Mouse (Mus musculus): ENCODE data around the gene Lrrc7. TPM values are rescaled to one million over a fixed set of nuclear protein-coding genes. Genes with fewer than 3 reads are reported as not detected.
"Not testable (repeated sequence)": the region's sequence is repeated elsewhere in the genome, so short reads cannot be mapped to it uniquely, and the experiment has no call there.

The Lrrc7 gene
- total RNA-seq, 2 experiments from 2014 or later: not detected

DNA sequence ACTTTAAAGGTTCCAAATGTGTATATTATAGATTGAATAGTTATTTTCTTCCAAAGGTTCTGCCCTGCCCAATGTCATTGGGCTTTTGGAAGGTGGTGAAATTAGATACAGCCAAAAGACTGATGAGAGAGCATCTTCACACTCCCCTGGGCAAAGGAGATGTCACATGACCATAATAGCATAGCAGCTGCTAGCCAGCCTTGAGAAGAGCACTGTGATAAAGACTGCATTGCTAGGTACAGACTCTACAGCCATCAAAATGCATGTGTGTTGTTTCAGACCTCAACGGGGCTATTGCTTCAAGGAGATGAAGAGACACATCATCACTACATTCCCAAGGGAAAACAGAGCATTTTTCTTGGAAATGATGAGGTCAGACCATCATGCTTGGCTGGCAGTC lies 368.8 kb downstream of the Lrrc7 start:
- no peak for ATAC-seq (replicated peaks; ENCODE audit: low FRiP score, poor library complexity, severe bottlenecking)

DNA sequence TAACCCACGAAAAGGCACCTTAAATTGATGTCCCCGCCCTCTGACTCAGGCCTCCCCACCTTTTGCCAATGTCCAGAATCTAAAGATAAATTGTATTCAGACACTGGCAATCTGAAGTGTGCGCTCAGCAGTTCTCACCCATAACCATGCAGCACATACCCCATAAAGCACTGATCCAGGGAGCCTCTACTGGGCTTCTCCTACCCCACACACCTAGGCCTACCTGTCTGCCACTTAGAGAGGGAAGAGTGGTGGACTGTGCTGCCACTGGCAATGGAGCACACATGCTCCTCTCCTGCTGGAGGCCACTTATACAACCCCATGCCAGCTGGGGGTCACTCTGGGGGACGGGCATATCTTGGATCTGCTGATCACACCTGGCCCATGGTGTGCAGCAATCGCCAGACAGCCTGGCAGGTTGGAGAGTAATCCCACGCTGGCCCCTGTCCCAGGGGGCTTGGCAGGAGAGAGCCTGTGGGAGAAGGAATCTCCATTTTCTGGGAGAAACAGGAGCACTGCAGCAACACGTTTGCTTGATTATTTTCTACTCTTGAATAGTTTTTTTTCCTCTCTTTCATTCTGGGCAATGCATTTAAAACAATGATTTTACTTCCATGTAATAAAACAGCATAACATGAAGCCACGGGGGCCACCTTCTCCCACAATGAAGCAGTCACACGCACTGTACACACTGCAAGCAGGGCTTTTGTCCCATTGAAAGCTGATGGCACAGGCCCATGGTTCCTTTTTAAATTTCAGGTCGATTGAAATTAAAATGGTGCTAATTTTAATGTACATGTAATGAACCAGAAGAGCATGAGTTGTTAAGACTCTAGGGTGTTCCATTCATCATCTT lies 386.9 kb downstream of the Lrrc7 start:
- 0 out of 2 replicates have a peak, but pooled peaks have one; percentile 39 for ATAC-seq (replicated peaks; ENCODE audit: low FRiP score, poor library complexity, severe bottlenecking)

DNA sequence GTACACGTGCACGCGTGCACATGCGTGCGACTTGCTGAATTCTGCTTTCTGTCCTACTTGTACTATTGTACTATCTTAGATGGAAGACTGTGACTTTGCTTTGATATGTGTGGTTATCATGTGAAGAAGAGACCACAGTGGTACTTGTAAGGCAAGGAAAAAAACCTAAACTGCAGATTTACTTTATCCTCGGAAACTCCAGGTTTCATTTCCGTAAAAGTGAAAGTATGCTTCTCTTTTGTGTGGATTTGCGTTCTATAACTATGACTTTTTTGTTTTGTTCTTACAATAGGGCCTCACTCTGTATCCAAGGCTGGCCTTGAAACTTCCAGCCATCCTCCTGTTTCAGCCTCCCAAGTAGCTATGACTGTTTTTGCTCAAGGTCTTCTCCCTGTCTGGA lies 392.8 kb downstream of the Lrrc7 start:
- ATAC-seq (replicated peaks; ENCODE audit: low FRiP score, poor library complexity, severe bottlenecking): no peak

GRCm38 (mm10) chr3:158168454-158168853 lies 393.6 kb downstream of the Lrrc7 start:
- ATAC-seq (replicated peaks; ENCODE audit: low FRiP score, poor library complexity, severe bottlenecking): no peak

- ATAC-seq (replicated peaks; ENCODE audit: low FRiP score, poor library complexity, severe bottlenecking): no peak
Observed at GRCm38 (mm10) chr3:158165004-158165403, 397.0 kb downstream of the Lrrc7 start.

DNA sequence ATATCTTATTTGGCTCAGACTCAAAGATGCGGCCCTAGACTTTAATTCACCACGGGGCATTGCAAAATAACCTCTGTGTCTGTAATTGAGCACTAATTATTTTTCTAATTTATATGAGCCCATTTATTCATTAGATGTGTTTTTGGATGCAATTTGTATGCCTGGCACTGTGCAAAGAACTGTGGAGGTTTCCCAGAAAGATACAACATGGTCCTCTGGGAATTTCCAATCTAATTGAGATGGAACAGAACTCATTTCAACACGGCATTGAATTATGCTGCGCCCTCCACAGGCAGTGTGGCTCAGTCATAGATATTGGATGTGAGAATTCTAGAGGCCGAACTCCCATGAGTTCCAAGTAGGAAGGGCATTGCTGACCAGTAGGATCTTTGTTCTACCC lies 397.6 kb downstream of the Lrrc7 start:
- no peak for ATAC-seq (replicated peaks; ENCODE audit: low FRiP score, poor library complexity, severe bottlenecking)

DNA sequence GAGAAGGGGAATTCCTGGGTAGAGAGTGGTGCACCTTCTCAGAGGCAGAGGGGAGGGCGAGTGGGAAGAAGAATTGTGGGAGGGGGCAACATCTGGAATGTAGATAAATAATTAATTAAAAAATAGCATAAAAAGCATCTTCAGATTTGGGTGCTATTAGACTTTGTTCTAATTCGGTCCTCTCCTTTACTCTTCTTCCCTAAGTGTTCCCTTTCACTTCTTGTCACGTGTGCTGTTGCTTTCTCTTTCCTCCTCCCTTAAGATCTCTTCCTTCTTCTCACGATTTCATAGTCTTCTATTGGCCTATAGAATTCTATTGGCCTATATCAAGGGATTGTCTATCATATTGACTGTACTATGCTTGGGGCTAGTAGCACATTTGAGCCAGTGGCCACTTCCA lies 398.9 kb downstream of the Lrrc7 start:
- ATAC-seq (replicated peaks; ENCODE audit: low FRiP score, poor library complexity, severe bottlenecking): no peak

- no peak for ATAC-seq (replicated peaks; ENCODE audit: low FRiP score, poor library complexity, severe bottlenecking)
Observed at GRCm38 (mm10) chr3:158161924-158162490, 400.0 kb downstream of the Lrrc7 start.

DNA sequence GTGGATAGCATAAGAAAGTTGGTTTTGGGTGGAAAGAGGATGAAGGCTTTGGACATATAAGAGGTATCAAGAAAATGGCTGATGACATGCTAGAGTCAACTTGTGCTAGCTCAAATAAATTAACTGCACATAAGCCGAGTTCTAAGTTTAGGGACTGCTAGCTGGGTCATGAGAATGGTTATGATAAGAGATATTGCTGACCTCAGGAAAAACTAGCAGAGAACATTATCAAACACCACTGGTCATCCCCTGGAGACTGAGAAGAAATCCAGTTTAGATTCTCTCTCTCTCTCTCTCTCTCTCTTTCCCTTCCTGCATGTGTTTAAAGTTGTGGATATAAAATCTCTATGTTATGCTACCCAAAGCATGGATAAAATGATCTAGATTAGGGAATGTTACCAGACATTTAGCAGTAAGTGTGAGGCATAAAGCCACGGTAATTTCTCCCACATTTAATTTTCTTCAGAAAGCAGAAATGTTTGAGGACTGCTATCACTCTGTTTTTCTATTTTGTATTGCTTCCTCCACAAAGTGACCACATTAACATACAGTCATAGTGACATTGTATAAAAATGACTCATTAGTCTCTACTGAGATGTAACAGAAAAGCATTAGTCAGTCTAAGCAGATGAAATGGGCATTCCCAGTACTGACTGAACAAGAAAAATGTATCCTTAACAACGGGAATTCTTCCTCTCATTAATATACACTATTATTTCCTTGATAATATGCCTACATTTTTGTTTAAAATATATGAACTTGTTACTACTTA lies 406.3 kb downstream of the Lrrc7 start:
- ATAC-seq (replicated peaks; ENCODE audit: low FRiP score, poor library complexity, severe bottlenecking): no peak

DNA sequence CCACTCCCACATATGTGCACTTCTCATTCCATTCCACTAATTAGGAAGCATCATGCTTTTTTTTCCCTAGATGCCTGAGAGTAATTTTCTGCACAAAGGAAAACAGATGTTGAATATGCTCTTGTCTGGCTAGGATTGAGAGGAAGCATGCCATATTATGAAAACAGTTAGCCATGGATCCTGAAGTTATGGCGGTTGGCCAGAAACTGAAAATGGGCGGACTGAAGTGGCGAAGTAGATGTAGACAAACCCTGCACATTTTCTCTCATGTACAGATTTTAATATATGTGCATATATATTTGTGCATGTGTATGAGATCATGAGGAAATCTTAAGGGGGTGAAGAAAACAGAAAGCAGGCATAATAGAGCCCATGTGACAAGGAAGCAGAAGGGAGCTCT lies 407.9 kb downstream of the Lrrc7 start:
- no peak for ATAC-seq (replicated peaks; ENCODE audit: low FRiP score, poor library complexity, severe bottlenecking)

DNA sequence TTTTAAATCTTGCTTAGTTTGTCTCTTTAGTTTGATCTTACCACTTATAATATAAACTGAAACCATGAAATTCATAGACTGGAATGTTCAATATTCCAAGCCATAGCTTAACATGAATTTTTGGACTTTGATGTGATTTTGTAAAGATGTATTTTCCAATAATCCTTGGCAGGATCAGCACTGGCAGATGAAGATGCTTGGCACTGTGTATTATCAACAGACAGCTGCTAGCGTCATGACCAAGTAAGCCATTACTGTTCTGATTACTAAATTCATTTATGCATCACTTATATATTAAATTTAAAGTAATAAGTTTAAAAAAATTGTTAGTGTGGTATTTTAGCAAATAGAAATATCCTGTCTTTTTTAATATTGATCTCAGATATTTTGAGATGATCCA lies 413.0 kb downstream of the Lrrc7 start:
- no peak for ATAC-seq (replicated peaks; ENCODE audit: low FRiP score, poor library complexity, severe bottlenecking)

DNA sequence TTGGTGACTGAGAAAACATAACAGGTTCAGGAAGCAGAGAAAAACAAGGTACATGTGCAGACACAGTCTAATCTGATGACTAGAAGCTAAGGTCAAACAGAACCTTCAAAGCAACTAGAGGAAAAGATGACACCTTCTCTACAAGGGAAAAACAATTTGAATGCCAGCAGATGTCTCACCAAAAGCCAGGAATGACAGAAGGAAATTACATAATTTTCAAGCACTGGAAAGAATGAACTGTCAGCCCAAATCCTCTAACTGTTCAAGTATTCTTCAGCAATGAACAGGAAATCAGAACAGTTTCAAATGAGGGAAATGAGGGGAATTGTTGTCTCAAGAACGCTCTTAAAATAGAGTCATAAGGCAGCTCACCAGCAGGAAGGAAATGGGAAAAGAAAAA lies 421.4 kb downstream of the Lrrc7 start:
- no peak for ATAC-seq (replicated peaks; ENCODE audit: low FRiP score, poor library complexity, severe bottlenecking)

DNA sequence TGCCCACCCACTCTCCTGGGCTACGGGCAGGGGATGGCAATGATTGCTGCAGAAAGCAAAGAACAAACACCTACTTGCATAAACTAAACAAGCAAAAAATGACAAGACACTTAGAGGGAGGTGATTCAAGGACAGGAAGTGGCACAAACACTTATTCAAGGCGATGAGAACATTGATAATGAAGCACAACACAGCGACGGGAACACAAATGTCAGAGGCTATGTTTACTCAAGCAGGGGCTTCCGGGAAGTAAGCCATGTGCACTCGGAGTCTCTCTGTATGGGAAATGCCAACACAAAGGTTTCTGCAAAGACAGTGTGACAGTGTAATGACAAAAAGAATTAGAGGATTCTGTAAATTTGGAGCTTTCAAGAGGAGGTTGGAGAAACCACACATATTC lies 424.2 kb downstream of the Lrrc7 start:
- ATAC-seq (replicated peaks; ENCODE audit: low FRiP score, poor library complexity, severe bottlenecking): no peak

DNA sequence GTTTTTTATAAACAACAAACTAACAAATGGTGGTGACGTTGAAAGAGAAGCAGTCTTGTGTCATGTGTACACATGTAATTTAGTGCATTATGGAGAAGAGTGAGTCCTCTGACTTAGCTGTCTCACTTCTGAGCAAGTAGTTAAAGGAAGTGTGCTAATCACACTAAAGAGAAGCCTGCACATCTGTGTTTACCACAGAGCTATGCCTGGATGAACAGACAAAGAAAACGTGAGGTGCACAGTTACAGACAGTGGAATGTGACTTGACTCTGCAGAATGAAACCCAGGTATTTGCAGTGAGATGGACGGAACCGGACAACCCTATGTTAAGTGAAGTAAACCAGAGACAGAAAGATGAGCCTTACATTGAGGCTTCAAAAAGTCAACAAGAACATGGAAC lies 430.3 kb downstream of the Lrrc7 start:
- ATAC-seq (replicated peaks; ENCODE audit: low FRiP score, poor library complexity, severe bottlenecking): no peak

DNA sequence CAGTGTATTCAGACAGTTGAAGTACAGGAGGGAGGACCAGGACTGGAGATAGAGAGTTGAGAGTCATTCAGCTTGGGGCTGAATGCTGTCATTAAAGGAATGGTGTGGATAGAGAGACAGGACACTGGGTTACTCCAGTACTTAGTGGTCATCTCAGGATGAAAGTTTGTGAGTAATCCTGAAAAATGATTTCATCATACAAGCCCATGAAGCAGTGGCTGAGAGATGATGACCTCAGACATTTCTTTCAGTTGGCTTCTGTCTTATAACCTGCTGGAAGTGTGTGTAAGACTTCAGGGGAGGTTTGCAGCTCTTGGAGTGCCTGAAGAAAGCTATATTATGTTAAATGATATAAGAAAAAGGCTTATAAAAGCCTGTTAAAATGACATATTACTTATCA lies 430.8 kb downstream of the Lrrc7 start:
- ATAC-seq (replicated peaks; ENCODE audit: low FRiP score, poor library complexity, severe bottlenecking): no peak

- ATAC-seq (replicated peaks; ENCODE audit: low FRiP score, poor library complexity, severe bottlenecking): no peak
Observed at GRCm38 (mm10) chr3:158122899-158123298, 439.1 kb downstream of the Lrrc7 start.

- no peak for ATAC-seq (replicated peaks; ENCODE audit: low FRiP score, poor library complexity, severe bottlenecking)
Observed at GRCm38 (mm10) chr3:158105260-158105659, 456.8 kb downstream of the Lrrc7 start.

GRCm38 (mm10) chr3:158103467-158103866 lies 458.6 kb downstream of the Lrrc7 start:
- no peak for ATAC-seq (replicated peaks; ENCODE audit: low FRiP score, poor library complexity, severe bottlenecking)

DNA sequence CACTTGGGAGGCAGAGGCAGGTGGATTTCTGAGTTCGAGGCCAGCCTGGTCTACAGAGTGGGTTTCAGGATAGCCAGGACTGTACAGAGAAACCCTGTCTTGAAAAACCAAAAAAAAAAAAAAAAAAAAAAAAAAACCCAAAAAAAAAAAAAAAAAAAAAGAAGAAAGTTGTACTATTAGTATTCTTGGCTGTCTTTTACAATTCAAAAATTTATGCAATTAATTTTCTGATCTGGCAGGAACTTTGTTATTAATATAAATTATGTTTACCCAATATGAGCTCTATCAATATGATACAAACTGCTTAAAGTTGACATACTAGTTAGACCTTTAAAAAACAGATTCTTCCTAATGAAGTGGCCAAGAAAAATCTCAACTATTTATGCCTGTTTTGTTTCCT lies 459.5 kb downstream of the Lrrc7 start:
- ATAC-seq (replicated peaks; ENCODE audit: low FRiP score, poor library complexity, severe bottlenecking): not testable (repeated sequence)

- not testable (repeated sequence) for ATAC-seq (replicated peaks; ENCODE audit: low FRiP score, poor library complexity, severe bottlenecking)
Observed at GRCm38 (mm10) chr3:158102043-158102442, 460.0 kb downstream of the Lrrc7 start.

- no peak for ATAC-seq (replicated peaks; ENCODE audit: low FRiP score, poor library complexity, severe bottlenecking)
Observed at GRCm38 (mm10) chr3:158093919-158094318, 468.1 kb downstream of the Lrrc7 start.

Measured in erythroid progenitor cell, adult 5-6 weeks (primary cell).